Mouse (Mus musculus) layer of hippocampus, postnatal 14 days (tissue): ENCODE measurements around the gene Olfr153. TPM values are rescaled to one million over a fixed set of nuclear protein-coding genes. Genes with fewer than 3 reads are reported as not detected.
"Not testable (repeated sequence)": the region's sequence is repeated elsewhere in the genome, so short reads cannot be mapped to it uniquely, and the experiment has no call there.

ENCODE experiments used
- DNase-seq, 2 experiments: peaks; one replicate each; pipeline ENCODE4 v3.0.0; 2021 to 2022; ENCODE audit warnings: low spot score in 2 of 2, mixed read lengths in 1 of 2
- long read RNA-seq, 2 experiments: library from polyadenylated mRNA; stranded (forward); transcript quantifications; one replicate each; pipeline ENCODE4 v2.0.0; 2021
- total RNA-seq, 2 experiments: library from RNA; stranded (reverse); gene quantifications; 2 replicates each; pipeline ENCODE4 v1.2.3; 2021

Gene Olfr153
- total RNA-seq, result not detected
- long read RNA-seq, experiment 1, result 0 reads
- long read RNA-seq, experiment 2, result 0 reads

DNA sequence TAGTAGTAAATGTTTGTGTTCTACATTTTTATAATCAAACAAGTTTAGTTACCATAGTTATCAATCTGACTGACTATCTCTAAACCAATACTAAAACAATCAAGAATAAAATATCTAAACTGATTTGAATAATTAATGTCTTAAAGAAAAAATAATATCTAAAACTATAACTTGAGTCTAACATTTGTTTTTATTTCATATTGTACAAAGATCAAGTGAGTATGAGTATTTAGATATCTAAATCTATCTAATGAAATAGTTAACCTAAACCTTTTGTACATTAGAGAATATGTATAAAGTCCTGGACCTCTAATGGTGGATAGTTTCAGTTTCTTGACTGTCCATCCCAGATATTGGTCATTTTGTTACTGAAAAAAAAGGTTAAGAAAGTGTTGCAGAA is at the start of gene Olfr153:
Gene Olfr153 (plus strand): TSS at position 301 of the 400 bp plus-strand sequence.
- DNase-seq, result no peak

DNA sequence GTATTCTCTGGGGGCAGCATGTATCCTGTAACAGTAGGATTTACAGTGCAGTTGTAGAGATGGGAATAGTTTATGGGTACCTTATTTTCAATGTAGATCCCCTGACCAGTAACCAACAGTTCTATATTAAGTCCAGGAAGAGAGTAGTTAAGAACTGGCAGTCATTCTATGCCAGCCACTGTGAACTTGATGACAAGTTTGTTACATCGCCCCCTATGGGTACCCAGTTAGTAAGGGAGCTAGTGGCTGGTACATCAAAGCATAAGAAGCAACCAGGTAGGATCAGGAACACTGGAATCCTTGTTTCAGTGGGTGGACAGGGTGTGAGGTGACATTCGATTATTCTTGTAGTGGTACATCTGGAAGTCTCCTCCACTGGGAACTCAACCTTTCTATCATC is 49.3 kb upstream of the Olfr153 start:
- no peak for DNase-seq

- DNase-seq, result not testable (repeated sequence)
These were observed 34.6 kb upstream of the Olfr153 start, which contains the start of gene Pramel7 for GRCm38 (mm10) chr2:87496993-87497392. Gene Pramel7, minus strand, starts transcription at chr2:87497093.

DNA sequence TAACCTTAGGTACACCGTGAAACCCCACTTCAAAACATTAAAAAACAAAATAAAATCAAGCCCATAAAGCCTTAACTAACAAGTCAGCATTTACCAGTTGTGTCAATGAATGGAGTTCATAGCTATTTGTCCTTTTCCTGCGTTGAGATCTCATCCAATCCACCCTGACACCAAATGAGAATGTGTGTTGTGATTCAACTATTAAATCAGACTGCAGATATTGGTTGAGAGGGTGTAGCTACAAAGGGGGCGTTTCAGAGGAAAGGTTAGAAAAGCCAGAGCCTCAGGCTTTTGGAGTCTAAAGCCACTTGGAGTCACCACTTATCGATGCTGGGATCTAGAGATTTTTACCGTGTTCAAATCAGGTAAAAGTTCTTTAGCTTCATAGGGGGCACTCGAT is 25.3 kb upstream of the Olfr153 start, which contains the start of gene Pramel6:
Gene Pramel6 (plus strand): TSS at position 301 of the 400 bp plus-strand sequence.
- no peak for DNase-seq

DNA sequence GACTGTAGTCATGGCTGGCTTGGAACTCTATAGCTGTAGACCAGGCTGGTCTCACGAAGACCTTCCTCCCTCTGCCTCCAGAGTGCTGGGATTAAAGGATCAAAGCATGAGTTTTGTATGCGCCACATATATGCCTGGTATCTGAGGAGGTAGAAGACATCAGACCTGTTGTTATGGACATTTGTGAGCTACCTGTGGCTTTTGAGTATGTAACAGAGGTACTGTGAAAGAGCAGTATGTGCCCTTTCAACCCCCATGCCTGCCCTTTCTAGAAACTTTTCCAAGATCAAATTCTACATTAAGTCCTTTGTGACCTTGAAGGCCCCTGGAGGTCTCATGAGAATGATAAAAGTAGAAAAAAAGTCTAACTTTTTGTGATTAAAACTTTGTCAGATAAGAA is 16.6 kb upstream of the Olfr153 start:
- DNase-seq, result no peak

GRCm38 (mm10) chr2:87515457-87516060 is 16.0 kb upstream of the Olfr153 start:
- DNase-seq, result no peak

GRCm38 (mm10) chr2:87516581-87516980 is 15.0 kb upstream of the Olfr153 start:
- DNase-seq, result no peak

GRCm38 (mm10) chr2:87520651-87521050 is 10.9 kb upstream of the Olfr153 start:
- no peak for DNase-seq

DNA sequence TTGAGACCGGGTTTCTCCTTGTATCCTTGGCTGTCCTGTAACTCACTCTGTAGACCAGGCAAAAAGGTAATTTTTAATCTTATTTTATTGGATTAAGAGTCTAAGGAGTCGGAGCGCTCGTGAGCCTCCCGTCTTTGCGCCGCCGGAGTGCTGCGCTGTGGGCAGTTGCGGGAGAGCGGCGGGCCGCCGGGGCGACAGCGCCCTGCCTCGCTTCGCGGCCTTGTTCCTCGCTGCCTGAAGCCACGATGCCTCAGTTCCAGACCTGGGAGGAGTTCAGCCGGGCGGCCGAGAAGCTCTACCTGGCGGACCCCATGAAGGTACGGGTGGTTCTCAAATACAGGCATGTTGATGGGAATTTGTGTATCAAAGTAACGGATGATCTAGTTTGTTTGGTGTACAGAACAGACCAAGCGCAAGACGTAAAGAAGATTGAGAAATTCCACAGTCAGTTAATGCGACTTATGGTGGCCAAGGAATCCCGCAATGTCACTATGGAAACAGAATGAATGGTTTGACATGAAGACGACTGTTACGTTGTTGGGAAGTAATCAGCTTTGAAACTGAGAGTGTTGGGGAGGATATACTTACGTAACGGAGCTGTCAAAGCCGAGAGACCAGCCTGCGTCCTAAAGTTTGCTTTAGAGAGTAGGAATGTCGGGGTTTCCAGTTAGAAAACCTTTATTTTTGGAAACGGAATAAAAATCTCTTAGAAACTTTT is 5.5 kb upstream of the Olfr153 start:
- peak; percentile 0 to 7 for DNase-seq

GRCm38 (mm10) chr2:87534826-87535225 is 3.2 kb downstream of the Olfr153 start:
- no peak for DNase-seq

DNA sequence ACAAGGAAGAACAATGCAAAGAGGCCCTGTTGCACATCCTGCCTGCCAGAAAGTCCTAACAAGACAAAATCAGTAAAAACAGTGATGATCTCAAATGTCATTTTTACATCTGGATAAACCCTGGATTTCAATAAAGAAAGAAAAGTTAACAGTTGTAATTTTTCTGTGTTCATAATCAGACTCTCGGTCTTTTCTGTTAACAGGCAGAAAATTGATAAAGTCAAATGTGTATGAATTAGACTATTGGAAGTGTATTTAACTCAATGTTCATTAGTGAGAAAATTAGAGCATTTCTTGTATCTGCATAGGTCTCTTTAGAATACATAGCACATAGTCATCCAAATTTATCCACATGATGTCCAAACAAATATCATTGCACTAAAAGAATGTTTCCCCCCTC is 13.8 kb downstream of the Olfr153 start, which contains the start of gene Olfr1128:
Gene Olfr1128 (minus strand): TSS at position 101 of the 400 bp plus-strand sequence.
- no peak for DNase-seq

DNA sequence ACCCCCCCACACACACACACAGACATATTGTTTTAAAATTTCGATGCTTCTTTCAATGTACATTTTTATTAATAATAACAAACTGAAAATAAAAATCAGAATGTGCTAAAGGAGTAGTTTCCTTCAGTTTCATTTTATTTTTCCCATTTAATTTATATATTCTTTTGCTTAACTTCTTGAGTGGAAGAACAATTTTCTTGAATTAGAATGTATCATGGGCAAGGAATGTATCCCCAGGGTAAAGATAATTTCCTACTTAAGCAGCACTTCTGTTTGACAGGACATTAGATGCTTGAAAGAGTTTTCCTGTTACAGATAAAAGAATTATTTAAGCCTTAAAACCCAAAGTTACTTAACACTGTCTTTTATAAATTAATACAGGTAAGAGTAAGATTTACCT is 42.0 kb downstream of the Olfr153 start, which contains the start of gene Olfr1129:
Gene Olfr1129 (plus strand): TSS at position 301 of the 400 bp plus-strand sequence.
- DNase-seq, result not testable (repeated sequence)

Other genes with a start within 250 kb of the Olfr153 start
- gene Olfr1118, start 224.2 kb upstream of the Olfr153 start, total RNA-seq, result not detected
- not detected for gene Olfr1120, start 177.0 kb upstream of the Olfr153 start, total RNA-seq
- not detected for gene Olfr1121, start 161.9 kb upstream of the Olfr153 start, total RNA-seq
- gene Olfr1122, start 145.9 kb upstream of the Olfr153 start, total RNA-seq, result not detected
- not detected for gene Olfr1123, start 115.2 kb upstream of the Olfr153 start, total RNA-seq
- not detected for gene Olfr1124, start 101.5 kb upstream of the Olfr153 start, total RNA-seq
- not detected for gene Olfr1126, start 77.8 kb upstream of the Olfr153 start, total RNA-seq
- not detected for gene Pramel7, start 34.7 kb upstream of the Olfr153 start, total RNA-seq
- not detected for gene Pramel6, start 25.2 kb upstream of the Olfr153 start, total RNA-seq
- gene Olfr1128, start 13.7 kb downstream of the Olfr153 start, total RNA-seq, result not detected
- not detected for gene Olfr1129, start 42.1 kb downstream of the Olfr153 start, total RNA-seq
- not detected for gene Olfr1130, start 74.4 kb downstream of the Olfr153 start, total RNA-seq
- gene Olfr1131, start 95.3 kb downstream of the Olfr153 start, total RNA-seq, result not detected
- gene Olfr1132, start 105.7 kb downstream of the Olfr153 start, total RNA-seq, result not detected
- not detected for gene Olfr1133, start 115.6 kb downstream of the Olfr153 start, total RNA-seq
- gene Olfr1134, start 126.7 kb downstream of the Olfr153 start, total RNA-seq, result not detected
- not detected for gene Olfr1135, start 141.9 kb downstream of the Olfr153 start, total RNA-seq
- gene Olfr1136, start 162.2 kb downstream of the Olfr153 start, total RNA-seq, result not detected
- gene Olfr1137, start 181.4 kb downstream of the Olfr153 start, total RNA-seq, result not detected
- not detected for gene Olfr1138, start 208.2 kb downstream of the Olfr153 start, total RNA-seq
- gene Olfr1140, start 212.0 kb downstream of the Olfr153 start, total RNA-seq, result not detected
- gene Olfr1141, start 222.2 kb downstream of the Olfr153 start, total RNA-seq, result not detected
- gene Olfr152, start 247.7 kb downstream of the Olfr153 start, total RNA-seq, result not detected